Mouse (Mus musculus): Measurements from ENCODE around the gene St6galnac6. TPM values are rescaled to one million over a fixed set of nuclear protein-coding genes. Genes with fewer than 3 reads are reported as not detected.

St6galnac6 gene
- polyA plus RNA-seq (2017; shearing (Covaris generic)): 1 to 10 TPM; 1.8 to 7.4 TPM

DNA sequence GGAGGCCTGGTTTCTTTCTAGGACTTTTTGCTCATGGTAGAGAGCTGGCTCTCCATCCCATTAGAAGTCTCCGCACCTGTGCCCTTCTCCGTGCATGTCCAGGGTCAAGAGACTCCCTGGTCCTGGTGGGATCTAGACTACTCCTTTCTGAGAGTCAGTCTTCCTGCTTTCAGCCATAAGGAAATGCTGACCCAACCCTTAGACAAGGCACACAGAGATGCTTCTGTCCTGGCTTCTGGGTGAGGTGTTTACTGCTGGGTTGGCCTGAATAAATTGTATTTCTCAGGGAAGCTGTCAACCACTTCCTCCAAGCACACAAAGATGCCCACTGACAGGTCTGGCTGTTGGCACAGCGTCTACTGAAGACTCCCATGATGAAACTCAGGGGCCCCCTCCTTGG, at the start of gene St6galnac6:
Gene St6galnac6, plus strand, starts transcription at position 301 of the 400 bp plus-strand sequence.

DNA sequence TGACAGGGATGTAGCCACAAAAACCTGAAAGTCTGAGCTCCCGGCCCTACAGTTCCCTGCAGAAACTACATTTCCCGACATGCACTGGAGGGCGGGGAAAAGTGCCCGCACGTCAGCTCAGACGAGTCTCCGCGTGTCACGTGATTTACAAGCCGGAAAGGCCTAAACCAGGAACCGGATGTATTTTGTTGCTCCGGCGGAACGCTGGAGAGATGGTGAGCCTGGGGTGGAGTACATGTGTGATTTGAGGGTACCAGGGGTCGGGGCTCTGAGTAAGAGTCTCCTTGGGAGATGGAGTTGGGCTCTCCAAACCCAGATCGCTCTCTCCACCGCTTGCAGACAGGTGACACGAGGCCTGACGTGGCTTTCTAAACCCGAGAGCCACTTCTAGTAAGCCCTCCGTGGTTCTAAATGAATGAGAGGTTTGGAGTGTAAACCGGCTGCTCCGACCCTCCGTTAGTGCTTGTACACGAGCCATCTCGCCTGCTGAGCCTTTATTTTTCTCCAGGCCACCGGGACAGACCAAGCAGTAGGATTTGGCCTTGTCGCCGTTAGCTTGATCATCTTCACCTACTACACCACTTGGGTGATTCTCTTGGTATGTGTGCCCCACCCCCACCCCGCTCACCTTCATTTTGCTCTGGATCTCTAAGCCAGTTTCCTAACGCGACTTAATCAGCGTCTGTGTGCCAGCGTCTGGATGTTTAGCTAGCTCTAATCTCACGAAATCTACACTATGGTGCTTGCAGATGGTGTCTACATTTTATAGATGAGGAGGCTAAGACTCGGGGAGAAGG, 28.6 kb upstream of the St6galnac6 start, which contains the start of gene Dpm2:
Gene Dpm2, plus strand, starts transcription at position 161 of the 797 bp plus-strand sequence.

DNA sequence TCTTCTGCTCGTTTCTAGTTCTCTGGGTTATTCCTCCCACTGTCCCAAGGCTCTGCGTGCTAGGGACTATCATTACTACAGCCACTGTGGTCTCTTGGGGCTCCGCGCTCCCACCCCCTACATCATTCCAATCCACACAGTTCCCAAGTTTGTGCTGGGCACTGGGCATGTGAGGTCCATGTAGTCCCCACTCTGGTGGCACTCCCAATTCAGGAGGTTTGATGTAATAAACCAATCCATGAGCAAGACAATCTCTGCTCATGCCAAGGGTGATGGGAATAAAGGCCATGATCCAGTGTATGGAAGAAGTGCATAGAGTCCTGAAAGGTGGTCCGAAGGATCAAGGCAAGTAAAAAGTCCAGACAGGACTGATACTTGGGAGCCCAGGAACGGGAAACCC, 25.0 kb upstream of the St6galnac6 start, which contains the start of gene Pip5kl1:
Gene Pip5kl1, plus strand, starts transcription at position 301 of the 400 bp plus-strand sequence.

DNA sequence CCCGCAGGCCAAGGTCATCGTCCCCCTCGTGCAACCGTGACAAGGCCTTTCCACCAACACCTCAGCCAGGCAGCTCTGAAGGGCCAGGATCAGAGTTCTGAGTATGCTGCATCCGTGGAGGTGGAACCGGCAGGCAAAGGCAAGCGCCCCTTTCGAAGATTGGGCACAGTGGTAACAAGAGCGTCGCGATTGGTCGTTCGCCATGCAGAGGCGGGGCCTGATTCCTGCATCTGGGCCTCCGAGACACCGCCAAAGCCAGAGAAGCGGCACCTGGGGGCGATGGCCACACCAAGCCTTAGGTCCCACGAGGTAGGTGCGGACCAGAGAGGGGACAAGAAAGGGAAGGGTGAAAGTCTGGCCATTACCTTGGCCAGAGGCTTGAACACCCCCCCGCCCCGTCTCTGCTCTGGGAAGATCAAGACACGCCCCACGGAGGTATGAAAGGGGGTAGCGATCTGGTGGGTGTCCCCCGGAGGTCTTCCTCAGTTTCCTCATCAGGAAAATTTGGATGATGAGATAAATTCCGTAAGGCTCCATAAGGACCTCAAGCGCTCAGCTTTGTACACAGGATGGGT, 23.8 kb upstream of the St6galnac6 start, which contains the start of gene 9430097D07Rik:
Gene 9430097D07Rik, minus strand, starts transcription at position 99 of the 575 bp plus-strand sequence.

DNA sequence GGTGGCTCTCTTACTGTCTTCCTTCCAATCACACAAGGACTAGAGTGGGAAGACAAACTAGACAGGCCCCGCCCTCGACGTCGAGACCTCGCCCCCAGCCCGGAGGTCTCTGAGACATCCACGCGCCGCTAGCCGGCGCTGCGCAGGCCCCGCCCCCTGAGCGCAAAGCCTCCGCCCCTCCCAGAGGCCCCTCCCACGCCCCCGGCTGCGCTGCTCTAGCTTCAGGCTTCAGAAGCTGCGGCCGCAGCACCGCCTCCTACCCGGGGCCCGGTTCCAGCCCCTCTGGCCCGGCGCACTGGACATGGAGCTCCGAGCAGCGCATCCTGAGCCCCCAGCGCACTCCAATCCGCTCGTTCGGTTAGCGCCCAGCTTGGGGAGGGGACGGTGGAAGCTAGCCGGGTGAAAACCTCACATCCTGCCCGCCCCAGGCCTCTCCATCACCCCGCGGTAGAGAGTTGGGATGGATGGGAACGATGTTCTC, 12.6 kb upstream of the St6galnac6 start, which contains the start of gene St6galnac4:
Gene St6galnac4, plus strand, starts transcription at position 225 of the 481 bp plus-strand sequence.

DNA sequence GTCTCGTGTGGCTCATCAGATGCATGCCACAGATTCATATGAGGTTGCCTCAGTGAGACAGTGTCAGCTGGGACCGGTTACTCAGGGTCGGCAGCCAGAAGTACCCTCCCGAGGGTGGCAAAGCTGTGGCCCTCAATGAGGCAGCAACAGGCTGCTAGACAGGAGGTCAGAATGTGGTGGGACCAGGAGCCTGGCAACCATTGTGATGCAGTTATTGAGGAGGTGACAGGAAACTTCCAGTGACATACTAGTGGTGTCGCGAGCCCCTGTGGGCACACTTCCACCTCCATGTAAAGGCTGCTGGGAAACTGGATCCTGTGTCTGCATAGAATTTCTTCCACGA, 22.0 kb downstream of the St6galnac6 start, which contains the start of gene Ak1:
Gene Ak1, plus strand, starts transcription at position 242 of the 343 bp plus-strand sequence.

DNA sequence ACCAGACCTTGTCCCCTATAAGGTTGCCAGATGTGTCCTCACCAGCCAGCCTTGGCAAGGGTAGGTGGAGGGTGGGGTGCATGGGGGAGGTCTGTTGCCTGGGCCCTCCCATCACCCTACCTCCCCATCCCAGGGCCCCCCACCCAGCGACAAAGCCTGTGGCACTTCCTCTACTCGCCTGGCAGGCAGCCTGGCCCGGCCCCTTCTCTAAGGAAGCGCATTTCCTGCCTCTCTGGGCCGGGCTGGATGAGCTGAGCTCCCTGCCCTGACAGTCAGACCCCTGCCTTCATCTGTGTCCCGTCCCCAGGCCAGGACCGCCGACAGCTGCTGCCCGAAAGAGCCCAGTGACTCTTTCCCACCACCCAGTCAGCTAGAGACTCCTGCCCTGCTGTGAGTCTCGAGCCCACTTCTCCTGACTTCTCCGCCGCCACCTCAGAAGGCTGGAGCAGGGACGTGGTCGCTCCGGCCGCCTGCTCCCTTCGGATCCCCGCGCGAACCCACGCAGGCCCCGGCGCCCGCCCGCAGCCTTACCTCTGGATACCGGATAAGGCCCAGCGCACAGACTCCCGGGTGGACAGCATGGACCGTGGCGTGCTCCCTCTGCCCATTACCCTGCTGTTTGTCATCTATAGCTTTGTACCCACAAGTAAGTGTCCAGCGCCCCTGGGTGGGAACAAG, 47.0 kb downstream of the St6galnac6 start, which contains the start of gene Eng:
Gene Eng, plus strand, starts transcription at position 217 of the 678 bp plus-strand sequence.

Other genes starting within 250 kb of the St6galnac6 start
- 100 to 1,000 TPM; 110 to 117 TPM for gene Ciz1, start 247.4 kb upstream of the St6galnac6 start, polyA plus RNA-seq (2017; shearing (Covaris generic))
- gene Dnm1, start 246.4 kb upstream of the St6galnac6 start, polyA plus RNA-seq (2017; shearing (Covaris generic)): under 1 TPM; 0.07 to 0.88 TPM
- gene 1110008P14Rik, start 217.8 kb upstream of the St6galnac6 start, polyA plus RNA-seq (2017; shearing (Covaris generic)): 10 to 100 TPM; 61.9 to 74.2 TPM
- gene Lcn2, start 211.5 kb upstream of the St6galnac6 start, polyA plus RNA-seq (2017; shearing (Covaris generic)): not detected
- 10 to 100 TPM; 17.9 to 24.6 TPM for gene Ptges2, start 203.8 kb upstream of the St6galnac6 start, polyA plus RNA-seq (2017; shearing (Covaris generic))
- gene Naif1, start 149.3 kb upstream of the St6galnac6 start, polyA plus RNA-seq (2017; shearing (Covaris generic)): 10 to 100 TPM in 1 of 2 experiments, 1 to 10 TPM in 1; 8.7 to 14.3 TPM
- gene Slc25a25, start 148.3 kb upstream of the St6galnac6 start, polyA plus RNA-seq (2017; shearing (Covaris generic)): 10 to 100 TPM; 19.0 to 24.9 TPM
- gene Fam102a, start 64.4 kb upstream of the St6galnac6 start, polyA plus RNA-seq (2017; shearing (Covaris generic)): 100 to 1,000 TPM; 112 to 232 TPM
- gene Dpm2, start 28.9 kb upstream of the St6galnac6 start, polyA plus RNA-seq (2017; shearing (Covaris generic)): 100 to 1,000 TPM in 1 of 2 experiments, 10 to 100 TPM in 1; 73.9 to 113 TPM
- gene Pip5kl1, start 24.9 kb upstream of the St6galnac6 start, polyA plus RNA-seq (2017; shearing (Covaris generic)): 1 to 10 TPM in 1 of 2 experiments, under 1 TPM in 1; 0.27 to 1.9 TPM
- under 1 TPM in 1 of 2 experiments, not detected in 1; 0.94 TPM for gene 9430097D07Rik, start 24.0 kb upstream of the St6galnac6 start, polyA plus RNA-seq (2017; shearing (Covaris generic))
- 10 to 100 TPM; 32.7 to 45.6 TPM for gene St6galnac4, start 12.6 kb upstream of the St6galnac6 start, polyA plus RNA-seq (2017; shearing (Covaris generic))
- gene Ak1, start 22.0 kb downstream of the St6galnac6 start, polyA plus RNA-seq (2017; shearing (Covaris generic)): 1 to 10 TPM in 1 of 2 experiments, under 1 TPM in 1; 0.07 to 1.8 TPM
- 1 to 10 TPM in 1 of 2 experiments, under 1 TPM in 1; 0.47 to 1.7 TPM for gene Eng, start 46.9 kb downstream of the St6galnac6 start, polyA plus RNA-seq (2017; shearing (Covaris generic))
- gene Fpgs, start 104.4 kb downstream of the St6galnac6 start, polyA plus RNA-seq (2017; shearing (Covaris generic)): 10 to 100 TPM; 15.5 to 28.8 TPM
- 100 to 1,000 TPM; 176 to 212 TPM for gene Cdk9, start 113.4 kb downstream of the St6galnac6 start, polyA plus RNA-seq (2017; shearing (Covaris generic))
- gene Sh2d3c, start 121.3 kb downstream of the St6galnac6 start, polyA plus RNA-seq (2017; shearing (Covaris generic)): 100 to 1,000 TPM in 1 of 2 experiments, 10 to 100 TPM in 1; 96.9 to 133 TPM
- under 1 TPM; 0.42 to 0.47 TPM for gene 6330409D20Rik, start 141.3 kb downstream of the St6galnac6 start, polyA plus RNA-seq (2017; shearing (Covaris generic))
- 10 to 100 TPM; 75.2 to 81.8 TPM for gene Tor2a, start 157.5 kb downstream of the St6galnac6 start, polyA plus RNA-seq (2017; shearing (Covaris generic))
- gene Ttc16, start 175.9 kb downstream of the St6galnac6 start, polyA plus RNA-seq (2017; shearing (Covaris generic)): 1 to 10 TPM in 1 of 2 experiments, under 1 TPM in 1; 0.67 to 1.6 TPM
- 1 to 10 TPM; 3.4 to 5.0 TPM for gene Ptrh1, start 176.1 kb downstream of the St6galnac6 start, polyA plus RNA-seq (2017; shearing (Covaris generic))
- 1 to 10 TPM in 1 of 2 experiments, under 1 TPM in 1; 0.61 to 1.2 TPM for gene Cfap157, start 184.7 kb downstream of the St6galnac6 start, polyA plus RNA-seq (2017; shearing (Covaris generic))
- gene Stxbp1, start 247.5 kb downstream of the St6galnac6 start, polyA plus RNA-seq (2017; shearing (Covaris generic)): 10 to 100 TPM in 1 of 2 experiments, 1 to 10 TPM in 1; 8.7 to 12.4 TPM